26 mouse cellular contexts compared by ENCODE assay signal in the genomic region with DNA sequence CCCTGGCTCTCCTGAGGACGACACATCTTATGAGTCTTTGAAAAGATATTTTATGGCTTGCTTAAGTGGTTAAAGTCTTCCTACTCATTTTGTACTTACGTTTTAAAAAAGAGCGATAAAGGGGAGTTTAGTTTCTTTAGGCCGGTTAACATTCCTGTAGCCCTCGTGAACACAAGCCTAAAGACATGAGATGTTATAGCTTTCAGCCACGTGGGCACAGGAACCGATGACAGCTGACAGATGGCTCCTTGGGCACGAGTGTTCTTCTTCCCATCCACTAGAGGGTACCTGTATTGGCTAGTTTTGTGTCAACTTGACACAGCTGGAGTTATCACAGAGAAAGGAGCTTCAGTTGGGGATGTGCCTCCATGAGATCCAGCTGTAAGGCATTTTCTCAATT.
"Had no signal": no experiment of that assay in that cellular context is flagged by ENCODE, and none has a peak within 500 bp of the region (broad histone marks: within the 10 kb centered on the region; RNA-seq: fewer than 3 reads in every experiment).

No protein-coding gene starts in this region.

- H3K9ac ChIP-seq: embryonic facial prominence, embryonic 12.5 days; embryonic facial prominence, embryonic 13.5 days; embryonic facial prominence, embryonic 15.5 days; forebrain, embryonic 12.5 days; forebrain, embryonic 13.5 days; forebrain, embryonic 15.5 days; forebrain, postnatal 0 days had no signal

- H3K36me3 ChIP-seq: embryonic facial prominence, embryonic 10.5 days; embryonic facial prominence, embryonic 12.5 days; embryonic facial prominence, embryonic 13.5 days; embryonic facial prominence, embryonic 15.5 days; forebrain, embryonic 10.5 days; forebrain, embryonic 12.5 days; forebrain, embryonic 15.5 days had no signal

- H3K27me3 ChIP-seq: embryonic facial prominence, embryonic 12.5 days; embryonic facial prominence, embryonic 13.5 days; embryonic facial prominence, embryonic 15.5 days; forebrain, embryonic 12.5 days; forebrain, embryonic 13.5 days; forebrain, embryonic 15.5 days had no signal

- H3K27ac ChIP-seq: embryonic facial prominence, embryonic 10.5 days; embryonic facial prominence, embryonic 12.5 days; embryonic facial prominence, embryonic 13.5 days; embryonic facial prominence, embryonic 15.5 days; forebrain, embryonic 10.5 days; forebrain, embryonic 12.5 days; forebrain, embryonic 13.5 days; forebrain, embryonic 15.5 days; gastrocnemius, adult 2 months; heart, adult 2 months had no signal

- H3K9me3 ChIP-seq: embryonic facial prominence, embryonic 12.5 days; embryonic facial prominence, embryonic 13.5 days; embryonic facial prominence, embryonic 15.5 days; forebrain, embryonic 10.5 days; forebrain, embryonic 12.5 days; forebrain, embryonic 13.5 days; forebrain, embryonic 15.5 days had no signal

- H3K4me1 ChIP-seq: embryonic facial prominence, embryonic 10.5 days; embryonic facial prominence, embryonic 12.5 days; embryonic facial prominence, embryonic 13.5 days; embryonic facial prominence, embryonic 15.5 days; forebrain, embryonic 10.5 days; forebrain, embryonic 12.5 days; forebrain, embryonic 13.5 days; forebrain, embryonic 15.5 days had no signal

- H3K4me3 ChIP-seq: embryonic facial prominence, embryonic 10.5 days; embryonic facial prominence, embryonic 12.5 days; embryonic facial prominence, embryonic 13.5 days; embryonic facial prominence, embryonic 15.5 days; erythroblast, embryonic 14.5 days; forebrain, embryonic 10.5 days; forebrain, embryonic 12.5 days; forebrain, embryonic 13.5 days; forebrain, embryonic 15.5 days; gastrocnemius, adult 2 months; heart, adult 2 months had no signal

- DNase-seq: cerebellum, adult 2 months; cerebellum, adult 8-10 months; cerebellum, adult 9-10 months; cerebellum, adult 9-11 months; cerebellum, postnatal 10 days; cerebellum, postnatal 14 days; cerebellum, postnatal 25 days; cerebellum, postnatal 36 days; embryo, embryonic 11 days; forebrain, postnatal 0 days; gastrocnemius, adult 2 months; gastrocnemius, postnatal 10 days; gastrocnemius, postnatal 14 days; gastrocnemius, postnatal 25 days; gastrocnemius, postnatal 36 days; heart, adult 18-20 months had no signal
